ENCODE assay signal across 7 mouse cellular contexts in the genomic region with DNA sequence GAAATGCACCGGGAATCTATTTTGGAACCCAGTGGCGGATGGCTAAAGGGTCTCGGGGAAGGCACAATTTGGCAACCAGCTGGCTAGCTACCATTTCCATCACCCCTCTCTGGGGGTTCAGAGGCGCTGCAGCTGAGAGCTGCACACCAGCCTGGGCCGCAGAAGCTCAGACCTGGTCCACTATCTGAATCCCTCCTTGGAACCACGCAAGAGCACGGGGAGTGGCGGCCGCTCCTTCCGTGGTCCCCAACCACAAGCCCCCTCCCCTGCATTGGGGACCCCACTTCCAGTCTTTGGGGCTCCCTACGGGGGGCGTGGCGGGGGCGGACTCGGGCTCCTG. TPM values are rescaled to one million over a fixed set of nuclear protein-coding genes. Genes with fewer than 3 reads are reported as not detected.
A peak's percentile ranks its signal among the peaks of the same experiment; 100 is the strongest.
DNase-seq lines count a peak whose midpoint lies in the region; ATAC-seq and TF ChIP-seq lines count a peak whose summit lies in the region.

No protein-coding gene starts in this region.

- intact Hi-C loops in gastrocnemius, postnatal 14 days (cut with DNase I; ENCODE audit: low total_unique reads), result no loop called here

- DNase-seq in lung, embryonic 14.5 days, result peak; percentile 14
- DNase-seq in lung, postnatal 4 days, result no peak
- DNase-seq in gastrocnemius, postnatal 14 days, result no peak
- no peak for DNase-seq in thymus, adult 18-20 months

- ATAC-seq in lung, embryonic 14.5 days (ENCODE audit: insufficient read depth), result peak; percentile 30; the same call in 1 of the 2 replicates
- ATAC-seq in forebrain, embryonic 12.5 days (ENCODE audit: low FRiP score), result peak; percentile 47
- ATAC-seq in limb, embryonic 12.5 days (ENCODE audit: insufficient number of reproducible peaks, insufficient read depth, low FRiP score, low TSS enrichment, low read depth), result no peak

- peak overlapping the region; percentile 59 for H3K9ac ChIP-seq in lung, embryonic 14.5 days
- peak overlapping the region; percentile 78 for H3K9ac ChIP-seq in forebrain, embryonic 12.5 days
- H3K9ac ChIP-seq in limb, embryonic 12.5 days (replicated peaks), result peak overlapping the region; percentile 55

- H3K4me1 ChIP-seq in lung, embryonic 14.5 days (ENCODE audit: insufficient read depth), result no peaks in the 10 kb centered on the region
- H3K4me1 ChIP-seq in forebrain, embryonic 12.5 days, result peaks cover 10% of the 10 kb centered on the region
- H3K4me1 ChIP-seq in limb, embryonic 12.5 days (replicated peaks), result peaks cover 5% of the 10 kb centered on the region; the same call in 1 of the 2 replicates
- peaks cover 21% of the 10 kb centered on the region for H3K4me1 ChIP-seq in olfactory bulb, adult 2 months (ENCODE audit: control insufficient read depth, insufficient read depth, low read length)

- peak overlapping the region; percentile 94 for H3K4me2 ChIP-seq in lung, embryonic 14.5 days
- peak overlapping the region; percentile 86 for H3K4me2 ChIP-seq in forebrain, embryonic 12.5 days
- peak overlapping the region; percentile 99 for H3K4me2 ChIP-seq in limb, embryonic 12.5 days

- TF ChIP-seq POLR2A in olfactory bulb, adult 2 months (IDR thresholded peaks at IDR 0.05; ENCODE audit: insufficient read depth, low read depth, low read length), result no peak

- WGBS in lung, embryonic 14.5 days, result under 1% methylated on average over 15 of the region's 15 CpGs
- WGBS in forebrain, embryonic 12.5 days, result 0% methylated on average over 15 of the region's 15 CpGs
- WGBS in limb, embryonic 12.5 days, result 1% methylated on average over 15 of the region's 15 CpGs
- under 1% methylated on average over 15 of the region's 15 CpGs for WGBS in olfactory bulb, adult 2 months

- no peaks in the 10 kb centered on the region for H3K36me3 ChIP-seq in lung, embryonic 14.5 days (ENCODE audit: insufficient read depth)
- no peaks in the 10 kb centered on the region for H3K36me3 ChIP-seq in forebrain, embryonic 12.5 days (replicated peaks)
- no peaks in the 10 kb centered on the region for H3K36me3 ChIP-seq in limb, embryonic 12.5 days

- H3K4me3 ChIP-seq in lung, embryonic 14.5 days (ENCODE audit: low read depth, low read length), result peak overlapping the region; percentile 63
- H3K4me3 ChIP-seq in forebrain, embryonic 12.5 days (replicated peaks), result peak overlapping the region; percentile 71
- peak overlapping the region; percentile 63 for H3K4me3 ChIP-seq in limb, embryonic 12.5 days (replicated peaks)
- peak overlapping the region; percentile 92 for H3K4me3 ChIP-seq in olfactory bulb, adult 2 months (ENCODE audit: insufficient read depth, low read depth, low read length)

- no peak overlapping the region for H3K27ac ChIP-seq in lung, embryonic 14.5 days (ENCODE audit: low read depth)
- H3K27ac ChIP-seq in forebrain, embryonic 12.5 days, result peak overlapping the region; percentile 83
- no peak overlapping the region for H3K27ac ChIP-seq in limb, embryonic 12.5 days
- no peak overlapping the region; the same call in 1 of the 2 replicates for H3K27ac ChIP-seq in olfactory bulb, adult 2 months (ENCODE audit: insufficient read depth, low read depth, low read length)

- H3K27me3 ChIP-seq in lung, embryonic 14.5 days (ENCODE audit: insufficient read depth, low read length), result peaks cover 50% of the 10 kb centered on the region
- peaks cover 64% of the 10 kb centered on the region for H3K27me3 ChIP-seq in forebrain, embryonic 12.5 days
- peaks cover 79% of the 10 kb centered on the region for H3K27me3 ChIP-seq in limb, embryonic 12.5 days

- no peaks in the 10 kb centered on the region for H3K9me3 ChIP-seq in lung, embryonic 14.5 days (ENCODE audit: low read depth, low read length)
- no peaks in the 10 kb centered on the region for H3K9me3 ChIP-seq in forebrain, embryonic 12.5 days
- H3K9me3 ChIP-seq in limb, embryonic 12.5 days, result no peaks in the 10 kb centered on the region

- TF ChIP-seq CTCF in lung, embryonic 14.5 days (IDR thresholded peaks at IDR 0.05; ENCODE audit: low read depth), result no peak
- no peak for TF ChIP-seq CTCF in olfactory bulb, adult 2 months (IDR thresholded peaks at IDR 0.05; ENCODE audit: insufficient read depth, low read depth, low read length)

RNA-seq across cellular contexts. Expression of a gene that starts 1.7 kb away (rescaled TPM):
- 6.9 and 7.0 TPM in 2 replicates for polyA plus RNA-seq in lung, embryonic 14.5 days (2014; fragmentation: Nextera tagmentation; extraction: Ambion mirVana)
- polyA plus RNA-seq in forebrain, embryonic 12.5 days (2016; fragmentation: Nextera tagmentation; extraction: Ambion mirVana), result 30.6 and 34.5 TPM in 2 replicates
- polyA plus RNA-seq in limb, embryonic 12.5 days (2016; fragmentation: Nextera tagmentation; extraction: Ambion mirVana), result 0.22 and 0.44 TPM in 2 replicates
- not detected in 2 replicates for polyA plus RNA-seq in olfactory bulb, adult 2 months (2012; ENCODE audit: insufficient read depth, insufficient read length, low replicate concordance, missing spikeins)
- not detected for total RNA-seq in gastrocnemius, postnatal 14 days (2021)
